Mouse (Mus musculus) C2C12 (cell line): ENCODE measurements at regions not wholly inside any gene's neighbourhood (a gene's known extent, or its start where the extent isn't known, plus 50 kb on each side); places are given as distances from the start of the nearest gene placed in this dataset.

ENCODE experiments used
- CTCF ChIP-seq: IDR thresholded peaks from one replicate; pipeline ENCODE4 v1.5.1; 2011; ENCODE audit not compliant: control insufficient read depth, insufficient read depth, insufficient read length
- FOSL1 ChIP-seq: IDR thresholded peaks from one replicate; pipeline ENCODE4 v1.8.0; 2011; ENCODE audit warnings: mild to moderate bottlenecking, low read length; ENCODE audit not compliant: poor library complexity, insufficient read depth, severe bottlenecking

- TF ChIP-seq CTCF = no peak
- TF ChIP-seq FOSL1 = no peak
Observed at GRCm38 (mm10) chr3:102263326-102263725, 58.8 kb upstream of the Vangl1 start.
